Mouse (Mus musculus) testis, adult 2 months (tissue): ENCODE results near the gene Ehd4. TPM values are rescaled to one million over a fixed set of nuclear protein-coding genes. Genes with fewer than 3 reads are reported as not detected.

Experiments
- H3K27ac ChIP-seq: fragments of 200-500 bp; 2 replicates; pipeline ENCODE4 v1.5.1; 2012; ENCODE audit warnings: low read depth, low read length; ENCODE audit not compliant: control insufficient read depth, insufficient read depth
- H3K27me3 ChIP-seq: fragments of 200-500 bp; 2 replicates; pipeline ENCODE4 v1.6.1; 2012; ENCODE audit warnings: mild to moderate bottlenecking, low read length, moderate library complexity; ENCODE audit not compliant: control insufficient read depth, insufficient read depth
- H3K36me3 ChIP-seq: fragments of 200-500 bp; 2 replicates; pipeline ENCODE4 v1.6.1; 2012; ENCODE audit warnings: mild to moderate bottlenecking, low read length; ENCODE audit not compliant: control insufficient read depth, insufficient read depth
- H3K4me1 ChIP-seq: fragments of 200-500 bp; 2 replicates; pipeline ENCODE4 v1.6.1; 2012; ENCODE audit warnings: low read length; ENCODE audit not compliant: control insufficient read depth, insufficient read depth
- H3K4me3 ChIP-seq: fragments of 200-500 bp; 2 replicates; pipeline ENCODE4 v1.5.1; 2012; ENCODE audit warnings: low read depth, mild to moderate bottlenecking, low read length, moderate library complexity, mixed read lengths; ENCODE audit not compliant: control insufficient read depth
- CTCF ChIP-seq: fragments of 200-500 bp; IDR thresholded peaks from 2 replicates; pipeline ENCODE4 v1.5.1; 2012; ENCODE audit warnings: low read depth, mild to moderate bottlenecking, inconsistent platforms, low read length, moderate library complexity; ENCODE audit not compliant: control insufficient read depth, insufficient read depth, insufficient replicate concordance
- POLR2A ChIP-seq: fragments of 200-500 bp; IDR thresholded peaks from 2 replicates; pipeline ENCODE4 v1.6.1; 2012; ENCODE audit warnings: low read depth, mild to moderate bottlenecking, inconsistent platforms, low read length, moderate library complexity; ENCODE audit not compliant: control insufficient read depth
- polyA plus RNA-seq: library from polyadenylated mRNA; depleted of rRNA; stranded (reverse); fragments of >200 nt; gene quantifications from 2 replicates; pipeline ENCODE4 v1.2.3, GENCODE M21; 2012

The Ehd4 gene
- polyA plus RNA-seq, 1 experiment, result 3.4 TPM

- H3K4me1 ChIP-seq, result no peaks in the 10 kb centered on the region
- no peaks in the 10 kb centered on the region for H3K36me3 ChIP-seq
- no peaks in the 10 kb centered on the region for H3K27me3 ChIP-seq
- H3K4me3 ChIP-seq, result no peak overlapping the region
- TF ChIP-seq POLR2A, result no peak
- TF ChIP-seq CTCF, result no peak
- no peak overlapping the region for H3K27ac ChIP-seq
Observed at GRCm38 (mm10) chr2:120129252-120129908, 25.0 kb downstream of the Ehd4 start.

DNA sequence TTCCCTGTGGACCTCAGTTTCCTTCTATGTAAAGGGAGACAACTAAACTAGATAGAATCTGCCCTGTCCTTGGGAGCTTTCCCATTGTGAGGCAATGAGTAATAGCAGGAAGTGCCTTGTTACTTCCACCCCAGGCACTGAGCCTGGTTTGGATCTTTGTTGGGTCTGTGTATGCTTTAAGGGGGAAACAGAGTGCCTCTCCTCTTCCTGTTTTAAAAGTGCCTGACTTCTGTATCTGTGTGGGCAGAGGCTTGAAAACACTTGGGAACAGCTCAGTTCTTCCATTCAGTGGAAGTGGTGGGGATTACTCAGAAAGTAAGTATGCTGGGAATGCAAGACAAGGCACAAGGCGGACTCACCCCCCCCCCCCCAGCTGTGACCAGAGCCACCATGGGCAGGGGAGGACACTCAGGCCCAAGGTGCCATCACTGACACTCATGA, 25.8 kb downstream of the Ehd4 start:
- Histone ChIP-seq H3K27me3 (no peaks in the 10 kb centered on the region), H3K36me3 (no peaks in the 10 kb centered on the region), H3K4me3 (no peak overlapping the region), H3K27ac (no peak overlapping the region), H3K4me1 (no peaks in the 10 kb centered on the region)
- no peak for TF ChIP-seq CTCF
- no peak for TF ChIP-seq POLR2A

DNA sequence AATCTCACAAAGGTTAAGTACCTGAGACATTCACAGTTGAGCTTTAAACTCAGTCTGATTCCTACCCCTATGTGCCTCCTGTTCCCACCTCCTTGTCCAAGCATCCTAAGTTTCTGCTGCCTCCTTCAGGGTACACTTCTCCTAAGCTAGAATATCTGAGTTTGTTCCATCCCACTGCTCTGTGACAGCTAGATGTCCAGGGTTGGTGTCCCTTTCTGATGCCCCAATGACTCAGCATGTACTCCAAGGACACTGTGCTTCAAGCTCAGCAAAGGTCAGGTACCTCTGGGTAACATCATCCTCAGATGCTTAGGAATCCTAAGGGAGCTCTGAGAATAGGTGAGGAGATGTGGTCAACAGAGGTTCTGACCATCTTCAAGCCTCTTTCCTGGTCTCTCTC, 26.4 kb downstream of the Ehd4 start:
- no peak overlapping the region; the same call in 1 of the 2 replicates for H3K27ac ChIP-seq
- H3K36me3 ChIP-seq, result no peaks in the 10 kb centered on the region

DNA sequence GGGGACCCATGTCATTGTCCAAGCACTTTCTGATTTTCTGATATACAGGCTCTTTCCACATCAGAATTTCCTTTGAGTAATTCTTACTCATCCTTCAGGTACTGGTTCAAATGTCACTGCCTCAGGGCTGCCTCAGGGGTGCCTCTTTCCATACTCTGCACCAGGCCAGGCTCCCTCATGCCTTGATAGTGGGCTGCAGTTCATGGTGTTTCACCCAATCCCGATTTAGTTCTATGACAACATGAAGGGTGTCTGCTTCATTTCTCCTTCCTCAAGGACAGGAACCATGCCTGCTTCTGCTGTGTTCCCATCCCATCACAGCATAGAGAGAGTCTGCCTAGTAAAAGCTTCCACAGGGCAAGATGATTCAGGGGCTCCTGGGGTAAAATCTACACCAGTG, 27.5 kb downstream of the Ehd4 start:
- no peak overlapping the region for H3K4me3 ChIP-seq
- H3K27ac ChIP-seq, result no peak overlapping the region
- no peaks in the 10 kb centered on the region for H3K27me3 ChIP-seq

More for the DNA sequence above, 26.4 kb downstream of the Ehd4 start:
- Histone ChIP-seq H3K4me1 (no peaks in the 10 kb centered on the region), H3K4me3 (no peak overlapping the region), H3K27me3 (no peaks in the 10 kb centered on the region)
- TF ChIP-seq POLR2A (no peak), CTCF (no peak)

GRCm38 (mm10) chr2:120126408-120126807, 28.0 kb downstream of the Ehd4 start:
- no peak for TF ChIP-seq POLR2A
- TF ChIP-seq CTCF, result no peak
- Histone ChIP-seq H3K36me3 (no peaks in the 10 kb centered on the region), H3K27me3 (no peaks in the 10 kb centered on the region), H3K27ac (no peak overlapping the region), H3K4me3 (no peak overlapping the region), H3K4me1 (no peaks in the 10 kb centered on the region)

More for the DNA sequence above, 27.5 kb downstream of the Ehd4 start:
- no peaks in the 10 kb centered on the region for H3K36me3 ChIP-seq
- no peaks in the 10 kb centered on the region for H3K4me1 ChIP-seq
- TF ChIP-seq POLR2A (no peak), CTCF (no peak)

DNA sequence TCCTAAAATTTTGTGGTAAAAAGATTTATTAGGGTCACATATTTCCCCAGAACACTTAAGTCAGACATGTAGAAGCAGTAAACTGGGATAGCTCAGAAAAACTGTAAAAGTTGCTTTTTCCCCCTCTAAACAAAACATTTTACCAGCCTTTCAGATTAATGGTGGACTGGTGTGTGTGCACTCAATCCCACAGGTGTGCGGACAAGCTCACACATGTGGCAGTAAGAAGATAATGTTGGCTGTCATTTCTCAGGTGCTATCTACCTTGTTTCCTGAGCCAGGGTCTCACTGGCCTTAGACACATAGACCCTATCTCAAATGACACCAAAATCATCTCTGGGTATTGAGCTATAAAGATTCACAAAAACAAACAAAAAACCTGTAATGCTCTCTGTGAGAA, 28.9 kb downstream of the Ehd4 start:
- no peak overlapping the region for H3K27ac ChIP-seq
- TF ChIP-seq CTCF (no peak), POLR2A (no peak)
- no peaks in the 10 kb centered on the region for H3K27me3 ChIP-seq
- no peaks in the 10 kb centered on the region for H3K36me3 ChIP-seq
- no peak overlapping the region for H3K4me3 ChIP-seq
- H3K4me1 ChIP-seq, result no peaks in the 10 kb centered on the region

DNA sequence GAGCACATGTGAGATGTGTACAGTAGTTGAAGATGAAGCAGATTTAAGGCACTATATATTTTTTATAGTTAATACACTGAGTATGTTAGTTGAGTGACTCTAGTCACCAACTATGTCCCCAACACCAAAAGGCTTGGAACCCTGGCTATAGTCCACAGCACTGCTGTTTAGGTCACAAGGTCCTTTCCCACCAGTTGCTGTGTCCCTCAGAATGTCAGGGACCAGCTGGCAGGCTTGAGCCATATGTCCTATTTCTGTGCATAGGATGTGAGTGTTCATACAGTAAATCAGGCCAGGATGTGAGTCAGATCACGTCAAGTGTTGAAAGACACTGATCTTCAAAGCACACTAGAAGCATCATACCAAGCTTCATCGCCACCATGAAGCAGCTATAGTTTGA, 29.5 kb downstream of the Ehd4 start:
- TF ChIP-seq CTCF (no peak), POLR2A (no peak)
- Histone ChIP-seq H3K27ac (no peak overlapping the region), H3K27me3 (no peaks in the 10 kb centered on the region), H3K4me3 (no peak overlapping the region), H3K36me3 (no peaks in the 10 kb centered on the region), H3K4me1 (no peaks in the 10 kb centered on the region)

GRCm38 (mm10) chr2:120124096-120124495, 30.3 kb downstream of the Ehd4 start:
- H3K27me3 ChIP-seq, result no peaks in the 10 kb centered on the region
- TF ChIP-seq CTCF (no peak), POLR2A (no peak)
- no peaks in the 10 kb centered on the region for H3K4me1 ChIP-seq
- no peak overlapping the region for H3K4me3 ChIP-seq
- no peaks in the 10 kb centered on the region for H3K36me3 ChIP-seq
- H3K27ac ChIP-seq, result no peak overlapping the region

DNA sequence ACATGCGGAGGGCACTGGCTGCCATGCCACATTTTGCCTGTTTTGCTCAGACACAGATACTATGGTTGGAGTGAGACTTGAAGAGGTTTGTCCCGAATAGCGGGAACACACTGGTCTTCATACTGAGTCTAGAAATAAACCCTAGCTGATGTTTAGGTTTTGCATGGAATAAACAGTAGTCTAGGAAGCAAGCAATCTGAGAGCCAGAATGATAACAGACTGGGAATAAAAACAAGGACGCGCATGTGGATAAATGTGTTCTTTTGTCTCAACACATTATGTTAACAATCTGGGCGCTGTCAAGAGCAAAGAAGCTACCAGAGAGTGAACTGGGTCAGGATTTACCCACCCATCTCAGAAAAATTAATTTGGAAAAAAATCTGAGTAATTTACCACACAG, 31.4 kb downstream of the Ehd4 start:
- Histone ChIP-seq H3K4me3 (no peak overlapping the region), H3K4me1 (no peaks in the 10 kb centered on the region), H3K36me3 (no peaks in the 10 kb centered on the region), H3K27me3 (no peaks in the 10 kb centered on the region), H3K27ac (no peak overlapping the region)
- TF ChIP-seq CTCF (no peak), POLR2A (no peak)
